Mouse (Mus musculus) olfactory bulb, adult 2 months (tissue): ENCODE results near the gene Zdhhc14.

Experiments
- CTCF ChIP-seq: fragments of 200-500 bp; IDR thresholded peaks from 2 replicates; pipeline ENCODE4 v1.5.1; 2012; ENCODE audit warnings: low read depth, mild to moderate bottlenecking, low read length, moderate library complexity; ENCODE audit not compliant: insufficient read depth
- POLR2A ChIP-seq: fragments of 200-500 bp; IDR thresholded peaks from 2 replicates; pipeline ENCODE4 v1.6.1; 2012; ENCODE audit warnings: mild to moderate bottlenecking, low read depth, low read length, moderate library complexity; ENCODE audit not compliant: insufficient read depth

GRCm38 (mm10) chr17:5800824-5801560 lies 308.6 kb downstream of the Zdhhc14 start:
- TF ChIP-seq CTCF (no peak), POLR2A (no peak)
